Mouse (Mus musculus) liver, embryonic 11.5 days (tissue): ENCODE data around the gene Fhl2. TPM values are rescaled to one million over a fixed set of nuclear protein-coding genes. Genes with fewer than 3 reads are reported as not detected.

Source experiments
- ATAC-seq: fragments of 200-750 bp; cut with Nextera tagmentation; replicated peaks from 2 replicates; pipeline ENCODE4 v1.8.0; 2017; ENCODE audit warnings: moderate number of reproducible peaks, mild to moderate bottlenecking, moderate TSS enrichment, moderate library complexity; ENCODE audit not compliant: low FRiP score
- DNase-seq: peaks from one replicate; pipeline ENCODE4 v3.0.0-alpha.2; 2017; ENCODE audit warnings: low spot score
- H3K27ac ChIP-seq: fragments of 300-500 bp; sonication (generic); 2 replicates; pipeline ENCODE4 v1.5.1; 2014; ENCODE audit warnings: mild to moderate bottlenecking, low read depth, low read length, control low read depth
- H3K27me3 ChIP-seq: fragments of 300-500 bp; sonication (generic); replicated peaks from 2 replicates; pipeline ENCODE4 v1.6.1; 2014; ENCODE audit warnings: low read length, mixed read lengths; ENCODE audit not compliant: control insufficient read depth, insufficient read depth
- H3K36me3 ChIP-seq: fragments of 300-500 bp; sonication (generic); 2 replicates; pipeline ENCODE4 v1.6.1; 2014; ENCODE audit warnings: mild to moderate bottlenecking, low read length, moderate library complexity, mixed read lengths; ENCODE audit not compliant: control insufficient read depth, insufficient read depth
- H3K4me1 ChIP-seq: fragments of 300-500 bp; sonication (generic); replicated peaks from 2 replicates; pipeline ENCODE4 v1.6.1; 2014; ENCODE audit warnings: low read length, mixed read lengths; ENCODE audit not compliant: control insufficient read depth, insufficient read depth
- H3K4me2 ChIP-seq: fragments of 300-500 bp; sonication (generic); 2 replicates; pipeline ENCODE4 v1.6.1; 2014; ENCODE audit warnings: mild to moderate bottlenecking, control low read depth, moderate library complexity
- H3K4me3 ChIP-seq: fragments of 300-500 bp; sonication (generic); 2 replicates; pipeline ENCODE4 v1.5.1; 2014; ENCODE audit warnings: low read depth, low read length, control low read depth
- H3K9ac ChIP-seq: fragments of 300-500 bp; sonication (generic); 2 replicates; pipeline ENCODE4 v1.6.1; 2014; ENCODE audit warnings: low read depth, low read length, control low read depth
- H3K9me3 ChIP-seq: fragments of 300-500 bp; sonication (generic); 2 replicates; pipeline ENCODE4 v1.6.1; 2016; ENCODE audit warnings: low read length, inconsistent platforms, mixed read lengths; ENCODE audit not compliant: control insufficient read depth
- WGBS: fragments of 180-500 bp; shearing (Covaris S2); extraction: QIAGEN DNeasy Blood & Tissue Kit; methylation state at CpG from one replicate; pipeline ENCODE4 v1.1.7; 2014; 5-methylcytosine and 5-hydroxymethylcytosine counted together
- polyA plus RNA-seq: library from polyadenylated mRNA; unstranded; fragments of >200 nt; fragmentation: Nextera tagmentation; extraction: Ambion mirVana; gene quantifications from 2 replicates; pipeline ENCODE4 v1.2.1, GENCODE M21; 2014

Fhl2 gene
- polyA plus RNA-seq, 1 experiment from 2014 or later = 9.3 TPM

DNA sequence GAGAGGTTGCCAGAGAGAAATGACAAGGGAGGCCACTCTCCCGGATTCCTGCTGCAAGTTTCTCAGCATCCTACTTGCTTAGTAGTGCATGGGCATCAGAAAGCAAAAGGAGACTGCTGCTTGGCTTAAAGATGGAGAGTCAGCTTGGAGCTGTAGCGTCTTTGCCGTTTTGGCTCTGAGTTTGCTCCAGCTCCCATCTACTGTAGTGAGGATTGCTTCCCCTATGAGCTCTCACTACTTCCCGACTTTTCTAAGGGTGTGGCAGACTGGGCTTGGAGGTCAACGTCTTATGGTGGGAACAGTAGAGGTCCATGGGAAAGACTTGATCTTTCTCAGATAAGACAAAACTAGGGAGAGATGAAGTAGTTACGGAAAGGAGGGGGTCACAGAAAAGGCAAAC is 15.9 kb downstream of the Fhl2 start:
- ATAC-seq = no peak
- H3K9ac ChIP-seq = no peak overlapping the region
- H3K4me2 ChIP-seq = no peak overlapping the region
- H3K27ac ChIP-seq = no peak overlapping the region
- H3K4me1 ChIP-seq = no peaks in the 10 kb centered on the region
- no peaks in the 10 kb centered on the region for H3K36me3 ChIP-seq
- H3K27me3 ChIP-seq = no peaks in the 10 kb centered on the region
- WGBS = 75% methylated on average over 6 of the region's 6 CpGs
- no peak for DNase-seq
- H3K4me3 ChIP-seq = no peak overlapping the region
- no peaks in the 10 kb centered on the region for H3K9me3 ChIP-seq

DNA sequence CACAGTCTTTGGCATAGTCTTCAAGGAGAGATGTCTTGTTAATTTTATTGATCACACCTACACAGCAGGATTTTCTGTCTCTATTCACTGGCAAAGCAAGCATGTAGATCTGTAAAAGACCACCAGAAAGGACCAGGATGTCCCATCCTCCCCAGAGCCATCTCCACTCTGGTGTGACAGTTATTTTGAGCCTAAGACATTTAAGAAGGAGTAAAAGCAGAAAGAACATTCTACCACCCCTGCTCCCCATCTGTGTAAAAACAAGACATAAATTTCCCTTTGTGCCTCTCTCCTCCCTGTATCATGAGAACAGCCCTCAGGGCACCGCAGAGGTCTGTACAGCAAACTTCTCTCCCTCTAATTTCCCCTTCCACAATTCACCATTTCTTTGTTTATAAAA is 18.0 kb downstream of the Fhl2 start:
- no peak for DNase-seq
- no peaks in the 10 kb centered on the region for H3K9me3 ChIP-seq
- H3K4me2 ChIP-seq = no peak overlapping the region
- H3K4me1 ChIP-seq = no peaks in the 10 kb centered on the region
- H3K36me3 ChIP-seq = no peaks in the 10 kb centered on the region
- ATAC-seq = no peak
- H3K9ac ChIP-seq = no peak overlapping the region
- H3K4me3 ChIP-seq = no peak overlapping the region
- H3K27ac ChIP-seq = no peak overlapping the region
- WGBS = 89% methylated on average over 1 of the region's 1 CpGs
- no peaks in the 10 kb centered on the region for H3K27me3 ChIP-seq

DNA sequence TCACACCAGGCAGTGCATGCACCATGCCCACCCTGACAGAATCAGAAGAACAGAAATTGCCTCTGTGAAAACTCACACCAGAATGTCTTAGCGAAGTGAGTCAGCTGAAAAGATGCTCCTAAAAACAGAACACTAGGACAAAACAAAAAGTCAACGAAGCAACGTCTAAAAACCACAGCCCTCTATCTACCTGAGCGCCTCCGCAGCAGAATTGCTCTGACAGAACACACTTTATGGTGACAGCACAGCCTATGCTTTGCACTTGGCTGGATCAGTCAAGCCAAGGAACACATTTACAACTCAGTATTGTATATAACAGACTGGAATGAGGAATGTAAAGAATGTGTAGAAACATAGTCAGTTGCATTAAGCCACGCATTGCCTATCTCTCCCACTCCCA is 18.4 kb downstream of the Fhl2 start:
- H3K4me3 ChIP-seq = no peak overlapping the region
- no peak overlapping the region for H3K9ac ChIP-seq
- H3K36me3 ChIP-seq = no peaks in the 10 kb centered on the region
- ATAC-seq (no peak), DNase-seq (no peak)
- H3K4me1 ChIP-seq = no peaks in the 10 kb centered on the region
- no peaks in the 10 kb centered on the region for H3K9me3 ChIP-seq
- 73% methylated on average over 6 of the region's 6 CpGs for whole genome bisulfite sequencing
- no peak overlapping the region for H3K4me2 ChIP-seq
- H3K27ac ChIP-seq = no peak overlapping the region
- no peaks in the 10 kb centered on the region for H3K27me3 ChIP-seq

DNA sequence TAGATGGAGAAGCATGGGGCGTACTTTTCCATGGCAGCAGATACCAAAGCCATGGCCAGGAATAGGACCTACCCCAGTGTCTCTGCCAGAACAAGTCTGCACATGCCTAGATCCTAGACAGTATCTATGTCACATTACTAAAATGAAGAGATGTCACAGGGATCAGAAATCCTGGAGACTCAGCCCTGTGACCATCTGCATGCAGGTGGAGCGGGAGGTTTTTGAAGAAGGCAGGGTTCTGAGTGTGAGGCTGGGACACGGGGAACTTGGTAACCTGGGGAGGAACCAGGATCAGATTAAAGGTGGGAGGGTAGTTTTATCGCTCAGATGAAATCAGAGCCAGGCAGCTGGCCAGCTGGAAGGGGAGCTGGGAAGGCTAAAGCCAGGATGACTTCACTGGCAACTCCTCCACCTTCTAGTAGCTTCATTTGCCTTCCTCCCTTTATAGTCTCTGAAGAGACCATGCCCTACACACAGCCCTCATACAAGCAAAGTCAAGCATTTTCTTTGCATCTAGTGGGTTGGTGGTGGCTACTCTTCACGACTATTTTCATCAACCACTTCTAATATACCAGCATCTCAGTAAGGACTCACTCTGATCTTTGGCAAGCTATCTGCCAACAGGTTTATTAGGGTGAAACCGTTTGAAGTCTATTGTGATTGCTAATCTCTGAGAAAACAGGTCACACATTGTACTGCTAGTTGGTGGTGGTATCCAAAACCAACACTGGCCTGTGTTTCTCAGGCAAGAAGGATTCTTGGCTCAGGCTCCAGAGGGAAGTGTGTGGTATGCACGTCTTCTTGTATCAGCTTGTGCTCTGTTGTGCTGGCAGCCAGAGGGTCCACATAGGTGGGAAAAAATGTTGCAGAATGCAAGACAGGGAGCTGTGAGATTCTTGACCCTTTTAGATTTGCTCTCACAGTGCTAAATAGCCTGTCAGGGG is 23.2 kb downstream of the Fhl2 start:
- ATAC-seq (no peak), DNase-seq (no peak)
- H3K9me3 ChIP-seq = no peaks in the 10 kb centered on the region
- H3K4me1 ChIP-seq = no peaks in the 10 kb centered on the region
- no peak overlapping the region for H3K4me3 ChIP-seq
- H3K4me2 ChIP-seq = no peak overlapping the region
- H3K27me3 ChIP-seq = no peaks in the 10 kb centered on the region
- no peak overlapping the region for H3K9ac ChIP-seq
- WGBS = 63% methylated on average over 7 of the region's 7 CpGs
- no peak overlapping the region for H3K27ac ChIP-seq
- no peaks in the 10 kb centered on the region for H3K36me3 ChIP-seq

DNA sequence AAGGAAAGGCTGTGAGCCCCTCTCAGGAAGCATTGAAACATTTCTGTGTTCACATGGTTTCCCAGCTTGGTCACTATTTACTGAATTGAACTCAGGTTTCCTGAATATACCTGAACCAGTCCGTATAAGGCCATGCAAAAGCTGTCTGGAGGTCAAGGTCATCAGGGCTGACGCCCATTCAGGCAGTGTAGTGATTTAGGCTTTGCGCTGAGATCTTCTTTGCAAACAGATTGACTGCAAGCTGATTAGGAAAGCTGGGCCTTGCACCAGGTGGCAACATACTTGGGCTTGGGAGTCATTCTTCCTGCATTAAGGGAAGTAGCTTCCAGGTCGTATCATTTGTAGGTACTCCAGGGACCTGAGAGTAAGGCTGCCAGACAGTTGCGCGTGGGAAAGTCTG is 25.0 kb downstream of the Fhl2 start:
- 77% methylated on average over 6 of the region's 6 CpGs for WGBS
- H3K9me3 ChIP-seq = no peaks in the 10 kb centered on the region
- no peaks in the 10 kb centered on the region for H3K4me1 ChIP-seq
- DNase-seq (no peak), ATAC-seq (no peak)
- no peak overlapping the region for H3K4me3 ChIP-seq
- H3K9ac ChIP-seq = no peak overlapping the region
- no peak overlapping the region for H3K4me2 ChIP-seq
- no peaks in the 10 kb centered on the region for H3K27me3 ChIP-seq
- no peak overlapping the region for H3K27ac ChIP-seq
- H3K36me3 ChIP-seq = no peaks in the 10 kb centered on the region

DNA sequence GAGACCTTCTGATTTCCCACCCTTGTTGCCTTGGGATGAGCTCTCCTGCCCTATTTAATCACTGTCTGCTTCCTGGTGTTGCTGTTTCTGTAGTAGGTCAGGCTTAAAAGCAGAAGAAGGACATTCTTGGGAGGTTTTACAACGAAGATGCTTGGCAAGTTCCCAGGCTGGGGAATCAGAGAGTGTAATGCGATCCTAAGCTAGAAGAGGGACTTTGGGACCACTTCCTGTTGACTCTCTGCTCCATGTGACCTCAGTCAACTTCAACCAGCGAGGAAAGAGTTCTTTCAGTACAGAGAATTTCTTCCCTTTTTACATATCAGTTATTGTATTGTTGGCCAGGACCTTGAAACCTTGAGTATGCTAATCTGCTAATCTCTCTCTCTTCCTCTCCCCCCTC is 25.7 kb downstream of the Fhl2 start:
- WGBS = 13% methylated on average over 3 of the region's 3 CpGs
- H3K27me3 ChIP-seq = no peaks in the 10 kb centered on the region

DNA sequence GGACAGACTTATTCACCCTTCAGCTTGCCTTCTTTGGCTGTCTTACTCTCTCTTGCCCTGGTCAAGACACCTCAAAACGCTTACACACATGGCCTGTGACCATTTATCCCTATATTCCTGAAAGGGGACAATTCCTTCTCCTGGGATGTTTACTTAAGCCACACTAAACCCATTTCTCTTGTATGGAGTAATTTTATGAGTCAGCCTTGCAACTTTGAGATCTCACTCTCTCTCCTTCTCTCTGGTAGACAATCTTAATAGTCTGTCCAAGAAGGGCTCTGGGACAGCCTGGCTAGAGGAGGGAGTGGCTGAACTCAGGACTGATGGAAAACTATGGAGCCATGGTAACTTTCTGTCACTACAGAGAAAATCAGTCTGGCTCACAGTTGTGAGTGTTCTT is 27.1 kb downstream of the Fhl2 start:
- Histone ChIP-seq H3K4me3 (no peak overlapping the region), H3K27me3 (0 out of 2 replicates have a peak, but pooled peaks cover under 1% of the 10 kb centered on the region), H3K4me2 (no peak overlapping the region), H3K9me3 (no peaks in the 10 kb centered on the region), H3K27ac (no peak overlapping the region), H3K36me3 (no peaks in the 10 kb centered on the region), H3K9ac (no peak overlapping the region), H3K4me1 (no peaks in the 10 kb centered on the region)
- DNase-seq = no peak
- no peak for ATAC-seq
- 74% methylated on average over 1 of the region's 1 CpGs for WGBS

More for the DNA sequence above, 25.7 kb downstream of the Fhl2 start:
- DNase-seq (no peak), ATAC-seq (no peak)
- no peaks in the 10 kb centered on the region for H3K4me1 ChIP-seq
- no peak overlapping the region for H3K4me3 ChIP-seq
- H3K36me3 ChIP-seq = no peaks in the 10 kb centered on the region
- H3K27ac ChIP-seq = no peak overlapping the region
- H3K4me2 ChIP-seq = no peak overlapping the region
- H3K9ac ChIP-seq = no peak overlapping the region
- H3K9me3 ChIP-seq = no peaks in the 10 kb centered on the region

DNA sequence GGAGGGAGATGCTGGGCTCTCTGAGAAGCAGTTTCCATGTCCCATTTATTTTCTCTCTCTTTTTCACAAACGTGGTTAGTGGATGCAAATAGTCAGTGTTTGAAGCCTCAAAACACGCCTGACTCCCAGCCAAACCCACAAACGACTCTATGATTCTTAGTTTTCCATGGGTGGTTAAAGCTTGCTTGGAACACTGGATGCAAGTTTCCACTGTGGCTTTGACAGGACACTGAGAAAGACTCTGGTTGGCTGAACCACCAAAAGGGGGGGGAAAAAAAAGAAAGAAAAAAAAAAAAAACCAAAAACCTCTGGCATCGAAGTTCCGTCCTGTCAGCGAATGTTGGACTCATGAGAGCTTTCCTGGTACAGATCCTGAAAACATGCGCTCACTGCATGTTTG is 27.6 kb downstream of the Fhl2 start:
- WGBS = 78% methylated on average over 7 of the region's 7 CpGs
- H3K4me3 ChIP-seq = no peak overlapping the region
- DNase-seq = no peak
- no peak for ATAC-seq
- peaks cover 4% of the 10 kb centered on the region for H3K27me3 ChIP-seq
- H3K4me2 ChIP-seq = no peak overlapping the region
- no peaks in the 10 kb centered on the region for H3K4me1 ChIP-seq
- H3K9me3 ChIP-seq = no peaks in the 10 kb centered on the region
- no peak overlapping the region for H3K9ac ChIP-seq
- no peaks in the 10 kb centered on the region for H3K36me3 ChIP-seq
- H3K27ac ChIP-seq = no peak overlapping the region

DNA sequence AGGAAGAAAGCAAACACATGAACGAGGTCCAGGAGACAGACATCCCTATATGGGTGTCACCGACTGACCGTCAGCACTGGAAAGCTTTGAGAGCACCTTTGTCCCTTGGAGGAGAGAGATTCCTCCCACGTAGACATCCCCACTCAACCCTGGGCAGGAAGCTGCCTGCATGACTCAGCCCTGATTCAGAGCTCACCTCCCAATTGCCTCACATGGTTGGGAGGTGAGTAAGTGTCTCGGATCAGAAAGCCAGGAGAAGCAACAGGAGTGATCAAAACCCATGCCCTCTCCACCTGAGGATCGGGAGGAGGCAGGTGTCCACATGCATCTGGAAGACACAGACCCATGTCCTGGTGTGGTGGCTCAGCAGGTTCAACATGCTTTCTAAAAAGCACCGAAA is 28.2 kb downstream of the Fhl2 start:
- WGBS = 67% methylated on average over 7 of the region's 7 CpGs
- Histone ChIP-seq H3K4me2 (no peak overlapping the region), H3K4me1 (no peaks in the 10 kb centered on the region), H3K27ac (no peak overlapping the region), H3K9me3 (no peaks in the 10 kb centered on the region), H3K9ac (no peak overlapping the region), H3K36me3 (no peaks in the 10 kb centered on the region), H3K4me3 (no peak overlapping the region), H3K27me3 (peaks cover 7% of the 10 kb centered on the region)
- no peak for ATAC-seq
- no peak for DNase-seq
